Mouse (Mus musculus): ENCODE measurements around the gene Slc4a8.

The Slc4a8 gene

GRCm38 (mm10) chr15:100871107-100872011 is 109.8 kb downstream of the Slc4a8 start:
- TF ChIP-seq GATA4 (IDR thresholded peaks at IDR 0.05; ENCODE audit: insufficient replicate concordance, low read length) = no peak

DNA sequence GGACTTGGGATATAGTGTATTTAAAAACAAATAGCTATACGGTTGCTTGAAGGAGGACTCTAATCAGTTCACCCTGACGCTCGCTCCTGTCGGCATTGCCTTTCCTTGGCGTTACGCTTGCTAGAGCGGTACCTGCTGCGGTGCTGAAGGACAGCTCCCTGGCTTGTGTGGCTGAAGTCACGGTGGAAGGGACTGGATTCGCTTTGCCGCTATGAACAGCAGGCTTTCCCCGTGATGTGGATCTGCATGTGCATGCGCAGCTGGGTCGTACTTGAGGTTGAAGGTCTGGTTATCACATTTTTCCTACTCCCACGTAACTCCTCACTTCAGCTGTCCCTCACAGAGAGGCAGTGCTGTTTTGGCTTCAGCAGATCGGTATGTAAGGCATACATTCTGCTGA is 111.6 kb downstream of the Slc4a8 start:
- no peak for TF ChIP-seq GATA4 (IDR thresholded peaks at IDR 0.05; ENCODE audit: insufficient replicate concordance, low read length)

Measured in liver, adult (tissue).